Mouse (Mus musculus): ENCODE measurements at regions not wholly inside any gene's neighbourhood (a gene's known extent, or its start where the extent isn't known, plus 50 kb on each side); places are given as distances from the start of the nearest gene placed in this dataset.

GRCm38 (mm10) chr3:102574320-102574719 lies 104.6 kb downstream of the Ngf start:
- Histone ChIP-seq H3K4me3 (ENCODE audit: insufficient read depth, low read length) (no peak overlapping the region), H3K4me1 (ENCODE audit: control insufficient read depth, insufficient read depth, low read length) (no peaks in the 10 kb centered on the region), H3K27ac (ENCODE audit: insufficient read depth, low read length) (no peak overlapping the region)
- TF ChIP-seq POLR2A (IDR thresholded peaks at IDR 0.05; ENCODE audit: low read depth, low read length) (no peak), CTCF (IDR thresholded peaks at IDR 0.05; ENCODE audit: borderline replicate concordance, insufficient read depth, low read length) (no peak)

GRCm38 (mm10) chr3:102576896-102577295 lies 107.2 kb downstream of the Ngf start:
- TF ChIP-seq CTCF (IDR thresholded peaks at IDR 0.05; ENCODE audit: borderline replicate concordance, insufficient read depth, low read length) (no peak), POLR2A (IDR thresholded peaks at IDR 0.05; ENCODE audit: low read depth, low read length) (no peak)
- H3K27ac ChIP-seq (ENCODE audit: insufficient read depth, low read length), result no peak overlapping the region
- H3K4me1 ChIP-seq (ENCODE audit: control insufficient read depth, insufficient read depth, low read length), result no peaks in the 10 kb centered on the region
- H3K4me3 ChIP-seq (ENCODE audit: insufficient read depth, low read length), result no peak overlapping the region

GRCm38 (mm10) chr3:102581830-102582229 lies 112.1 kb downstream of the Ngf start:
- no peak overlapping the region for H3K27ac ChIP-seq (ENCODE audit: insufficient read depth, low read length)
- H3K4me3 ChIP-seq (ENCODE audit: insufficient read depth, low read length), result no peak overlapping the region
- no peaks in the 10 kb centered on the region for H3K4me1 ChIP-seq (ENCODE audit: control insufficient read depth, insufficient read depth, low read length)
- TF ChIP-seq POLR2A (IDR thresholded peaks at IDR 0.05; ENCODE audit: low read depth, low read length) (no peak), CTCF (IDR thresholded peaks at IDR 0.05; ENCODE audit: borderline replicate concordance, insufficient read depth, low read length) (no peak)

- H3K27ac ChIP-seq (ENCODE audit: insufficient read depth, low read length), result no peak overlapping the region
- H3K4me1 ChIP-seq (ENCODE audit: control insufficient read depth, insufficient read depth, low read length), result no peaks in the 10 kb centered on the region
- TF ChIP-seq POLR2A (IDR thresholded peaks at IDR 0.05; ENCODE audit: low read depth, low read length), result no peak
- no peak for TF ChIP-seq CTCF (IDR thresholded peaks at IDR 0.05; ENCODE audit: borderline replicate concordance, insufficient read depth, low read length)
- H3K4me3 ChIP-seq (ENCODE audit: insufficient read depth, low read length), result no peak overlapping the region
These were observed 115.4 kb downstream of the Ngf start for GRCm38 (mm10) chr3:102585136-102585535.

- H3K27ac ChIP-seq (ENCODE audit: insufficient read depth, low read length), result no peak overlapping the region
- TF ChIP-seq POLR2A (IDR thresholded peaks at IDR 0.05; ENCODE audit: low read depth, low read length) (no peak), CTCF (IDR thresholded peaks at IDR 0.05; ENCODE audit: borderline replicate concordance, insufficient read depth, low read length) (no peak)
- H3K4me1 ChIP-seq (ENCODE audit: control insufficient read depth, insufficient read depth, low read length), result no peaks in the 10 kb centered on the region
- H3K4me3 ChIP-seq (ENCODE audit: insufficient read depth, low read length), result no peak overlapping the region
These were observed 116.5 kb downstream of the Ngf start for GRCm38 (mm10) chr3:102586221-102586620.

- Histone ChIP-seq H3K27ac (ENCODE audit: insufficient read depth, low read length) (no peak overlapping the region), H3K4me1 (ENCODE audit: control insufficient read depth, insufficient read depth, low read length) (no peaks in the 10 kb centered on the region), H3K4me3 (ENCODE audit: insufficient read depth, low read length) (no peak overlapping the region)
- no peak for TF ChIP-seq CTCF (IDR thresholded peaks at IDR 0.05; ENCODE audit: borderline replicate concordance, insufficient read depth, low read length)
- TF ChIP-seq POLR2A (IDR thresholded peaks at IDR 0.05; ENCODE audit: low read depth, low read length), result no peak
These were observed 122.3 kb downstream of the Ngf start for GRCm38 (mm10) chr3:102592041-102592440.

GRCm38 (mm10) chr3:102596944-102597551 lies 127.3 kb downstream of the Ngf start:
- H3K27ac ChIP-seq (ENCODE audit: insufficient read depth, low read length), result no peak overlapping the region
- H3K4me1 ChIP-seq (ENCODE audit: control insufficient read depth, insufficient read depth, low read length), result no peaks in the 10 kb centered on the region
- no peak overlapping the region for H3K4me3 ChIP-seq (ENCODE audit: insufficient read depth, low read length)
- TF ChIP-seq CTCF (IDR thresholded peaks at IDR 0.05; ENCODE audit: borderline replicate concordance, insufficient read depth, low read length) (no peak), POLR2A (IDR thresholded peaks at IDR 0.05; ENCODE audit: low read depth, low read length) (no peak)

GRCm38 (mm10) chr3:102599061-102599460 lies 129.3 kb downstream of the Ngf start:
- no peak for TF ChIP-seq POLR2A (IDR thresholded peaks at IDR 0.05; ENCODE audit: low read depth, low read length)
- no peak for TF ChIP-seq CTCF (IDR thresholded peaks at IDR 0.05; ENCODE audit: borderline replicate concordance, insufficient read depth, low read length)
- H3K4me1 ChIP-seq (ENCODE audit: control insufficient read depth, insufficient read depth, low read length), result no peaks in the 10 kb centered on the region
- H3K27ac ChIP-seq (ENCODE audit: insufficient read depth, low read length), result no peak overlapping the region
- no peak overlapping the region for H3K4me3 ChIP-seq (ENCODE audit: insufficient read depth, low read length)

GRCm38 (mm10) chr3:102602766-102603165 lies 131.6 kb upstream of the Tspan2 start:
- no peak overlapping the region; the same call in 1 of the 2 replicates for H3K27ac ChIP-seq (ENCODE audit: insufficient read depth, low read length)
- TF ChIP-seq POLR2A (IDR thresholded peaks at IDR 0.05; ENCODE audit: low read depth, low read length) (no peak), CTCF (IDR thresholded peaks at IDR 0.05; ENCODE audit: borderline replicate concordance, insufficient read depth, low read length) (no peak)

GRCm38 (mm10) chr3:102605284-102605683 lies 129.0 kb upstream of the Tspan2 start:
- no peak for TF ChIP-seq CTCF (IDR thresholded peaks at IDR 0.05; ENCODE audit: borderline replicate concordance, insufficient read depth, low read length)
- TF ChIP-seq POLR2A (IDR thresholded peaks at IDR 0.05; ENCODE audit: low read depth, low read length), result no peak

More at GRCm38 (mm10) chr3:102602766-102603165, 131.6 kb upstream of the Tspan2 start:
- Histone ChIP-seq H3K4me3 (ENCODE audit: insufficient read depth, low read length) (no peak overlapping the region), H3K4me1 (ENCODE audit: control insufficient read depth, insufficient read depth, low read length) (no peaks in the 10 kb centered on the region)

More at GRCm38 (mm10) chr3:102605284-102605683, 129.0 kb upstream of the Tspan2 start:
- Histone ChIP-seq H3K27ac (ENCODE audit: insufficient read depth, low read length) (no peak overlapping the region), H3K4me1 (ENCODE audit: control insufficient read depth, insufficient read depth, low read length) (no peaks in the 10 kb centered on the region), H3K4me3 (ENCODE audit: insufficient read depth, low read length) (no peak overlapping the region)
